Comparison of ENCODE assay signal across 9 mouse cellular contexts in the genomic region with DNA sequence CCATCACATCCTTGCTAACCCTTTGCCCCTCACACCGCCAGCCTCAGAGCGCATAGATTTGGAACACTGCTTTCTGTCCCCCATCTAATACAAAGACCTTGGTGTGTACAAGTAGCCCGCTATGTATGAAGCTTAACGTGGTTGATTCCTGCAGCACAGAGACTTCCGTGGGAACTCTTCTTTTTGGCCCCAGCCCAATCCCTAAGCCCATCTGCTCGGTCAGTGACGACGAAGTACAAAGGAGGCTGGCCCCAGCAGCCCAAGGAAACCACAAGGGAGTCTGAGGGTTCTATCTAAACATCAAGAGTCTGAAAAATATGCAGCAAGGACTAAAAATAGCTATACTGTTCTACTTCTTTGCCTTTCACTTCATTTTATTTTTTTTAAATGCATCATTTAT.
A peak's percentile ranks its signal among the peaks of the same experiment; 100 is the strongest.
DNase-seq lines count a peak whose midpoint lies in the region; ATAC-seq and TF ChIP-seq lines count a peak whose summit lies in the region.
"Had no signal": no experiment of that assay in that cellular context is flagged by ENCODE, and none has a peak within 500 bp of the region (broad histone marks: within the 10 kb centered on the region; RNA-seq: fewer than 3 reads in every experiment).

No protein-coding gene starts in this region.

- no peak overlapping the region for H3K4me2 ChIP-seq in hindbrain, embryonic 15.5 days
- H3K4me2 ChIP-seq in hindbrain, embryonic 13.5 days = no peak overlapping the region
- H3K4me2 ChIP-seq in midbrain, embryonic 13.5 days (replicated peaks) = no peak overlapping the region
- H3K4me2 ChIP-seq in midbrain, embryonic 15.5 days = no peak overlapping the region
- no peak overlapping the region for H3K4me2 ChIP-seq in midbrain, postnatal 0 days (ENCODE audit: low read depth, low read length, poor library complexity, severe bottlenecking)

- H3K27me3 ChIP-seq in hindbrain, embryonic 15.5 days = no peaks in the 10 kb centered on the region
- no peaks in the 10 kb centered on the region for H3K27me3 ChIP-seq in hindbrain, embryonic 13.5 days
- no peaks in the 10 kb centered on the region for H3K27me3 ChIP-seq in midbrain, embryonic 13.5 days
- H3K27me3 ChIP-seq in midbrain, embryonic 15.5 days (replicated peaks) = no peaks in the 10 kb centered on the region
- no peaks in the 10 kb centered on the region for H3K27me3 ChIP-seq in midbrain, postnatal 0 days (ENCODE audit: insufficient read depth, low read length)

- 68% methylated on average over 8 of the region's 8 CpGs for WGBS in hindbrain, embryonic 15.5 days
- WGBS in hindbrain, embryonic 13.5 days = 64% methylated on average over 8 of the region's 8 CpGs
- 75% methylated on average over 8 of the region's 8 CpGs for WGBS in midbrain, embryonic 13.5 days
- WGBS in midbrain, embryonic 15.5 days = 66% methylated on average over 8 of the region's 8 CpGs
- 63% methylated on average over 8 of the region's 8 CpGs for WGBS in midbrain, postnatal 0 days

- H3K27ac ChIP-seq in hindbrain, embryonic 15.5 days (replicated peaks) = no peak overlapping the region
- H3K27ac ChIP-seq in hindbrain, embryonic 13.5 days = no peak overlapping the region
- H3K27ac ChIP-seq in midbrain, embryonic 13.5 days = no peak overlapping the region
- no peak overlapping the region for H3K27ac ChIP-seq in midbrain, embryonic 15.5 days
- no peak overlapping the region for H3K27ac ChIP-seq in midbrain, postnatal 0 days (ENCODE audit: low read depth, low read length)

- no peak overlapping the region for H3K9ac ChIP-seq in hindbrain, embryonic 15.5 days
- H3K9ac ChIP-seq in hindbrain, embryonic 13.5 days = no peak overlapping the region
- no peak overlapping the region for H3K9ac ChIP-seq in midbrain, embryonic 13.5 days (replicated peaks)
- no peak overlapping the region for H3K9ac ChIP-seq in midbrain, embryonic 15.5 days
- no peak overlapping the region for H3K9ac ChIP-seq in midbrain, postnatal 0 days (replicated peaks; ENCODE audit: low read length, poor library complexity, severe bottlenecking)

- H3K9me3 ChIP-seq in hindbrain, embryonic 15.5 days = no peaks in the 10 kb centered on the region
- no peaks in the 10 kb centered on the region for H3K9me3 ChIP-seq in hindbrain, embryonic 13.5 days
- H3K9me3 ChIP-seq in midbrain, embryonic 13.5 days = no peaks in the 10 kb centered on the region
- H3K9me3 ChIP-seq in midbrain, embryonic 15.5 days = no peaks in the 10 kb centered on the region
- no peaks in the 10 kb centered on the region for H3K9me3 ChIP-seq in midbrain, postnatal 0 days (ENCODE audit: low read length)

- TF ChIP-seq CTCF in midbrain, postnatal 0 days (IDR thresholded peaks at IDR 0.05) = no peak

- 0 out of 2 replicates have a peak, but pooled peaks have one; percentile 15 for ATAC-seq in hindbrain, embryonic 15.5 days (ENCODE audit: low FRiP score, low read depth)
- ATAC-seq in hindbrain, embryonic 13.5 days (ENCODE audit: low FRiP score) = no peak
- ATAC-seq in midbrain, embryonic 13.5 days = 0 out of 2 replicates have a peak, but pooled peaks have one; percentile 43
- ATAC-seq in midbrain, embryonic 15.5 days (replicated peaks) = no peak
- ATAC-seq in midbrain, postnatal 0 days (ENCODE audit: low FRiP score) = 0 out of 2 replicates have a peak, but pooled peaks have one; percentile 7

- H3K4me3 ChIP-seq in hindbrain, embryonic 15.5 days = no peak overlapping the region
- no peak overlapping the region for H3K4me3 ChIP-seq in hindbrain, embryonic 13.5 days
- H3K4me3 ChIP-seq in midbrain, embryonic 13.5 days (replicated peaks) = no peak overlapping the region
- H3K4me3 ChIP-seq in midbrain, embryonic 15.5 days = no peak overlapping the region
- H3K4me3 ChIP-seq in midbrain, postnatal 0 days (ENCODE audit: low read depth, low read length) = no peak overlapping the region

- peak; percentile 25 to 27 for DNase-seq in heart, adult 9 months (ENCODE audit: low spot score in 2 of 2)
- peak; percentile 34 for DNase-seq in midbrain, postnatal 0 days (ENCODE audit: low spot score)
- no peak for DNase-seq in adrenal gland, postnatal 25 days
- DNase-seq: cerebellum, adult 2 months; thymus, postnatal 4 days had no signal

- no peaks in the 10 kb centered on the region for H3K4me1 ChIP-seq in hindbrain, embryonic 15.5 days (replicated peaks)
- peaks cover 10% of the 10 kb centered on the region; the same call in 1 of the 2 replicates for H3K4me1 ChIP-seq in hindbrain, embryonic 13.5 days (replicated peaks)
- no peaks in the 10 kb centered on the region for H3K4me1 ChIP-seq in midbrain, embryonic 13.5 days (replicated peaks)
- H3K4me1 ChIP-seq in midbrain, embryonic 15.5 days = no peaks in the 10 kb centered on the region
- H3K4me1 ChIP-seq in midbrain, postnatal 0 days (ENCODE audit: insufficient read depth, low read length) = no peaks in the 10 kb centered on the region

- no peaks in the 10 kb centered on the region for H3K36me3 ChIP-seq in hindbrain, embryonic 15.5 days
- H3K36me3 ChIP-seq in hindbrain, embryonic 13.5 days = no peaks in the 10 kb centered on the region
- H3K36me3 ChIP-seq in midbrain, embryonic 13.5 days = no peaks in the 10 kb centered on the region
- H3K36me3 ChIP-seq in midbrain, embryonic 15.5 days (replicated peaks) = no peaks in the 10 kb centered on the region
- no peaks in the 10 kb centered on the region for H3K36me3 ChIP-seq in midbrain, postnatal 0 days (ENCODE audit: insufficient read depth, low read length)

Comparison
In these comparisons a context has a peak if more than half of its experiments do, and no peak if none do; other contexts are left out.
1. ATAC-seq: peak in hindbrain, embryonic 15.5 days (single experiment), midbrain, embryonic 13.5 days (single experiment) and midbrain, postnatal 0 days (single experiment); none in hindbrain, embryonic 13.5 days (single experiment) and midbrain, embryonic 15.5 days (single experiment).